Mouse (Mus musculus) ES-E14 (cell line): Measurements from ENCODE around the gene Twnk. TPM values are rescaled to one million over a fixed set of nuclear protein-coding genes. Genes with fewer than 3 reads are reported as not detected.
"Not testable (repeated sequence)": the region's sequence is repeated elsewhere in the genome, so short reads cannot be mapped to it uniquely, and the experiment has no call there.

ENCODE experiments used
- DNase-seq: peaks from one replicate; pipeline ENCODE4 v3.0.0-alpha.2; 2013; ENCODE audit warnings: low read depth, low spot score
- H3K27ac ChIP-seq: 2 replicates; pipeline ENCODE4 v1.5.1; 2012; ENCODE audit warnings: low read depth, mild to moderate bottlenecking, low read length, moderate library complexity, mixed read lengths; ENCODE audit not compliant: poor library complexity, insufficient read depth, severe bottlenecking
- H3K36me3 ChIP-seq: 2 replicates; pipeline ENCODE4 v1.6.1; 2012; ENCODE audit warnings: mild to moderate bottlenecking, low read length, moderate library complexity, mixed read lengths; ENCODE audit not compliant: control insufficient read depth, poor library complexity, insufficient read depth, severe bottlenecking
- H3K4me1 ChIP-seq, 2 experiments: fragments of 150-350 bp in 1 of 2; sonication (generic) in 1 of 2; 2 replicates each; pipeline ENCODE4 v1.6.1; 2012; ENCODE audit warnings: low read length in 2 of 2, mild to moderate bottlenecking in 1 of 2, mixed read lengths in 1 of 2; ENCODE audit not compliant: control insufficient read depth in 2 of 2, insufficient read depth in 2 of 2, poor library complexity in 1 of 2
- H3K4me3 ChIP-seq, 2 experiments: fragments of 150-350 bp in 1 of 2; sonication (generic) in 1 of 2; 2 replicates each; pipeline ENCODE4 v1.5.1; 2012; ENCODE audit warnings: low read length in 2 of 2, low read depth in 1 of 2, mild to moderate bottlenecking in 1 of 2, mixed read lengths in 1 of 2; ENCODE audit not compliant: insufficient read depth in 1 of 2, poor library complexity in 1 of 2, severe bottlenecking in 1 of 2
- H3K9ac ChIP-seq: 2 replicates; pipeline ENCODE4 v1.6.1; 2012; ENCODE audit warnings: low read depth, mild to moderate bottlenecking, low read length, mixed read lengths; ENCODE audit not compliant: poor library complexity, insufficient read depth, severe bottlenecking
- H3K9me3 ChIP-seq: fragments of 150-350 bp; sonication (generic); 2 replicates; pipeline ENCODE4 v1.6.1; 2012; ENCODE audit warnings: low read depth, mild to moderate bottlenecking, low read length; ENCODE audit not compliant: control insufficient read depth, insufficient read depth
- CHD2 ChIP-seq: IDR thresholded peaks from 2 replicates; pipeline ENCODE4 v1.6.1; 2014; ENCODE audit warnings: mild to moderate bottlenecking, low read depth, low read length, inconsistent platforms
- HCFC1 ChIP-seq: IDR thresholded peaks from 2 replicates; pipeline ENCODE4 v1.6.1; 2012; ENCODE audit warnings: low read length, inconsistent platforms, borderline replicate concordance; ENCODE audit not compliant: insufficient read depth
- MAFK ChIP-seq: IDR thresholded peaks from 2 replicates; pipeline ENCODE4 v1.6.1; 2014; ENCODE audit warnings: mild to moderate bottlenecking, low read depth, low read length, inconsistent platforms; ENCODE audit not compliant: insufficient read depth
- ZC3H11A ChIP-seq: IDR thresholded peaks from 2 replicates; pipeline ENCODE4 v1.6.1; 2012; ENCODE audit warnings: low read depth, mild to moderate bottlenecking, inconsistent platforms, low read length, borderline replicate concordance
- ZNF384 ChIP-seq: IDR thresholded peaks from 2 replicates; pipeline ENCODE4 v1.6.1; 2012; ENCODE audit warnings: low read depth, low read length, inconsistent platforms
- in situ Hi-C, 2 experiments: fragments of 600-800 bp; cut with MboI; formaldehyde crosslinking; loops; one replicate each; pipeline ENCODE4 v1.15.1; 2025; ENCODE audit warnings: low sequenced_read_pairs in 2 of 2, inconsistent platforms in 1 of 2; ENCODE audit not compliant: unreplicated experiment in 2 of 2
- total RNA-seq: library from RNA; depleted of rRNA; stranded (reverse); fragments of 300-350 nt; gene quantifications from 2 replicates; pipeline ENCODE4 v1.2.3, GENCODE M21; 2012

Gene Twnk
- total RNA-seq, 1 experiment = 28.5 TPM

- no peaks in the 10 kb centered on the region for H3K36me3 ChIP-seq
- no peak for DNase-seq
- H3K4me1 ChIP-seq = peaks cover 3 to 35% of the 10 kb centered on the region in 2 experiments; a peak in 3 of 4 replicates
- in situ Hi-C loops = no loop called here
- H3K4me3 ChIP-seq = no peak overlapping the region
- H3K27ac ChIP-seq = no peak overlapping the region
- no peak for TF ChIP-seq CHD2
- no peak for TF ChIP-seq MAFK
- no peak for TF ChIP-seq ZNF384
- no peak for TF ChIP-seq HCFC1
- TF ChIP-seq ZC3H11A = peak; percentile 37; the same call in 1 of the 2 replicates
- no peaks in the 10 kb centered on the region for H3K9me3 ChIP-seq
- H3K9ac ChIP-seq = no peak overlapping the region
Observed at GRCm38 (mm10) chr19:45031780-45032179, 26.3 kb downstream of the Twnk start.

GRCm38 (mm10) chr19:45032570-45033332 lies 27.3 kb downstream of the Twnk start:
- in situ Hi-C loops = no loop called here
- H3K9ac ChIP-seq = 0 out of 2 replicates have a peak overlapping the region, but pooled peaks have one; percentile 33
- DNase-seq = no peak
- TF ChIP-seq ZC3H11A = no peak
- H3K27ac ChIP-seq = no peak overlapping the region
- H3K4me3 ChIP-seq = no peak overlapping the region; a peak in 1 of 4 replicates
- peaks cover 2 to 30% of the 10 kb centered on the region in 2 experiments; a peak in 2 of 4 replicates for H3K4me1 ChIP-seq
- H3K9me3 ChIP-seq = no peaks in the 10 kb centered on the region
- no peaks in the 10 kb centered on the region for H3K36me3 ChIP-seq

DNA sequence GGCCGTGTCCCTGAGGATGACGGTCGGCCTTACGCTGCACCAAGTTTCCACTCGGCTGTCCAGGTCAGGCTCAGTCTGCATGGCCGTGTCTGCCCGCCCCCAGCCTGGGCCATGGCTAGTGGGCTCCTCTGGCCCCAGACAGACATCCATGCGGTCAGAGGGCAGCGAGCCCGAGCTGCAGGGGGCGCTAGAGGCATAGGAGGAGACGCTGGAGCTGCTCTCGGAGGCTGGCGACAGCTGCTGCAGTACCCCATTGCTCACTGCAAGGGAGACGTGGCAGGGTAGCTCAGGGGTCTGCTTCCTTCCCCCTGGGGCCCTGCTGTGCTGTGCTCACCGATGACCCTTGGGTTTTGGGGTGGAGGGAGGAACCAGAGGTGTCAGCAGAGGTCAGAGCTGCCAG lies 31.4 kb downstream of the Twnk start:
- Histone ChIP-seq H3K4me3 (no peak overlapping the region), H3K36me3 (no peaks in the 10 kb centered on the region), H3K27ac (no peak overlapping the region), H3K4me1 (peaks cover 0 to 18% of the 10 kb centered on the region in 2 experiments; a peak in 2 of 4 replicates), H3K9me3 (no peaks in the 10 kb centered on the region), H3K9ac (no peak overlapping the region)
- in situ Hi-C loops = no loop called here
- TF ChIP-seq MAFK (no peak), CHD2 (no peak), HCFC1 (no peak), ZC3H11A (no peak), ZNF384 (no peak)
- DNase-seq = no peak

DNA sequence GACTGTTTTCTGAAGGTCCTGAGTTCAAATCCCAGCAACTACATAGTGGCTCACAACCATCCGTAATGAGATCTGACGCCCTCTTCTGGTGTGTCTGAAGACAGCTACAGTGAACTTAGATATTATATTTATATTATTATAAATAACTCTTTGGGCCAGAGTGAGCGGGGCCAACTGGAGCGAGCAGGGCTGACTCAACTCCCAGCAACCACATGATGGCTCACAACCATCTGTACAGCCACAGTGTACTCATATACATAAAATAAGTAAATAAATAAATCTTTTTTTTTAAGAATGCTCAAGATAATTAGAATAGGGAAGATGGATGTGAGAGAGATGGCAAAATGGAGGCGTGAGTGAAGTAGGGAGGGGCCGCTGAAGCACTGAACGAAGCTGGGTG lies 32.7 kb downstream of the Twnk start:
- H3K9me3 ChIP-seq, in situ Hi-C loops, H3K4me3 ChIP-seq, H3K9ac ChIP-seq, H3K36me3 ChIP-seq, DNase-seq, H3K27ac ChIP-seq: not testable (repeated sequence)
- H3K4me1 ChIP-seq = peaks cover 0 to 16% of the 10 kb centered on the region in 2 experiments; a peak in 2 of 4 replicates

DNA sequence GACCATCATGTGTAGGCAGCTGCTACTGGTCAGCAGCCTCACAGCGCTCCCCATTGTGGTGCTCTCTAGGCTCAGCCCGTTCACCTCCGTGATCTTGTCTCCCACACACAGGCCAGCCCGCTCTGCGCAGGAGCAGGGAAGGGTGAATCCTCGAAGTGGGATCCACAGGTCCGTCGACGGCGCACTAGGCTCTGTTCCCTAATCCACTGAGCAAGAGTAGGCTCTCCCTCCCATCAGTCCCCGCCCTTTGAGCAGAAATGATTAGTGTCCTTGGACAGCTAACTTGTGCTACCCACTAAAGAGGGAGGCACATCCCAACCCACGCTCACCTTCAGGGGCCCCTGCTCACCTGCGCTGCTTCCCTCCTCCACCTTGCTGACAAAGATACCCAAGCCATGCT lies 34.8 kb downstream of the Twnk start:
- H3K4me1 ChIP-seq = peaks cover 0 to 19% of the 10 kb centered on the region in 2 experiments; a peak in 2 of 4 replicates
- no peak for TF ChIP-seq HCFC1
- TF ChIP-seq CHD2 = no peak
- TF ChIP-seq ZC3H11A = no peak
- TF ChIP-seq ZNF384 = no peak
- in situ Hi-C loops = no loop called here
- no peak overlapping the region for H3K9ac ChIP-seq
- H3K36me3 ChIP-seq = no peaks in the 10 kb centered on the region
- DNase-seq = no peak
- no peaks in the 10 kb centered on the region for H3K9me3 ChIP-seq
- no peak overlapping the region for H3K27ac ChIP-seq
- peak overlapping the region; percentile 19 to 45; a peak in 2 of 4 replicates for H3K4me3 ChIP-seq
